Mouse (Mus musculus) testis, adult 2 months (tissue): ENCODE data around the gene Olfr723. TPM values are rescaled to one million over a fixed set of nuclear protein-coding genes. Genes with fewer than 3 reads are reported as not detected.
"Not testable (repeated sequence)": the region's sequence is repeated elsewhere in the genome, so short reads cannot be mapped to it uniquely, and the experiment has no call there.

ENCODE experiments used
- H3K27ac ChIP-seq: fragments of 200-500 bp; 2 replicates; pipeline ENCODE4 v1.5.1; 2012; ENCODE audit warnings: low read depth, low read length; ENCODE audit not compliant: control insufficient read depth, insufficient read depth
- H3K27me3 ChIP-seq: fragments of 200-500 bp; 2 replicates; pipeline ENCODE4 v1.6.1; 2012; ENCODE audit warnings: mild to moderate bottlenecking, low read length, moderate library complexity; ENCODE audit not compliant: control insufficient read depth, insufficient read depth
- H3K36me3 ChIP-seq: fragments of 200-500 bp; 2 replicates; pipeline ENCODE4 v1.6.1; 2012; ENCODE audit warnings: mild to moderate bottlenecking, low read length; ENCODE audit not compliant: control insufficient read depth, insufficient read depth
- H3K4me1 ChIP-seq: fragments of 200-500 bp; 2 replicates; pipeline ENCODE4 v1.6.1; 2012; ENCODE audit warnings: low read length; ENCODE audit not compliant: control insufficient read depth, insufficient read depth
- H3K4me3 ChIP-seq: fragments of 200-500 bp; 2 replicates; pipeline ENCODE4 v1.5.1; 2012; ENCODE audit warnings: low read depth, mild to moderate bottlenecking, low read length, moderate library complexity, mixed read lengths; ENCODE audit not compliant: control insufficient read depth
- CTCF ChIP-seq: fragments of 200-500 bp; IDR thresholded peaks from 2 replicates; pipeline ENCODE4 v1.5.1; 2012; ENCODE audit warnings: low read depth, mild to moderate bottlenecking, inconsistent platforms, low read length, moderate library complexity; ENCODE audit not compliant: control insufficient read depth, insufficient read depth, insufficient replicate concordance
- POLR2A ChIP-seq: fragments of 200-500 bp; IDR thresholded peaks from 2 replicates; pipeline ENCODE4 v1.6.1; 2012; ENCODE audit warnings: low read depth, mild to moderate bottlenecking, inconsistent platforms, low read length, moderate library complexity; ENCODE audit not compliant: control insufficient read depth
- polyA plus RNA-seq: library from polyadenylated mRNA; depleted of rRNA; stranded (reverse); fragments of >200 nt; gene quantifications from 2 replicates; pipeline ENCODE4 v1.2.3, GENCODE M21; 2012; rRNA removed

Olfr723 gene
- polyA plus RNA-seq, result not detected in 2 replicates

GRCm38 (mm10) chr14:49931687-49932086, at the start of gene Olfr723:
Olfr723 (minus strand) TSS chr14:49931787.
- H3K27ac ChIP-seq, result not testable (repeated sequence)

DNA sequence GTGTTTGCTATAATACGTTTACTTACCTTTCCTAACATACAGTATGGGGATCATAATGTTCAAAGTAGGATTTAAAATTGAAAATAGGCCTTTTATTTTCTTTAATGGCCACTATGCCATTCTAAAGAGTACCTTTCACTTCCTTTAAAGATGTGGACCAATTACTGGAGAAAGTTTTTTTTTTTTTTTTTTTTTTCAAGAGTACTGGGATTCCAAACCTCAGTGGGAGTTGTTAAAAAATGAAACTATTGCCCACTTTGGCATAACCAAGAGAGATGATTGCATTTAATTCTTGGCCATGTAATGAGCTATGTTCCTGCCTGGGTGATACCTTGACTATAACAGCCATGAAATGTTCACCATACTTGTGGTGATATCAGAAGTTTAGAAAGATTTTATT, 31.6 kb upstream of the Olfr723 start, which contains the start of gene Olfr724:
Olfr724 (minus strand) TSS at position 101 of the 400 bp plus-strand sequence.
- H3K36me3 ChIP-seq, H3K27me3 ChIP-seq, H3K27ac ChIP-seq, H3K4me3 ChIP-seq, H3K4me1 ChIP-seq: not testable (repeated sequence)

More at GRCm38 (mm10) chr14:49931687-49932086, at the start of gene Olfr723:
- H3K27me3 ChIP-seq, H3K36me3 ChIP-seq, H3K4me3 ChIP-seq, H3K4me1 ChIP-seq: not testable (repeated sequence)

GRCm38 (mm10) chr14:49955890-49956289, 24.3 kb upstream of the Olfr723 start:
- TF ChIP-seq POLR2A (no peak), CTCF (no peak)
- Histone ChIP-seq H3K4me1 (no peaks in the 10 kb centered on the region), H3K27ac (no peak overlapping the region), H3K27me3 (no peaks in the 10 kb centered on the region), H3K36me3 (no peaks in the 10 kb centered on the region), H3K4me3 (no peak overlapping the region)

DNA sequence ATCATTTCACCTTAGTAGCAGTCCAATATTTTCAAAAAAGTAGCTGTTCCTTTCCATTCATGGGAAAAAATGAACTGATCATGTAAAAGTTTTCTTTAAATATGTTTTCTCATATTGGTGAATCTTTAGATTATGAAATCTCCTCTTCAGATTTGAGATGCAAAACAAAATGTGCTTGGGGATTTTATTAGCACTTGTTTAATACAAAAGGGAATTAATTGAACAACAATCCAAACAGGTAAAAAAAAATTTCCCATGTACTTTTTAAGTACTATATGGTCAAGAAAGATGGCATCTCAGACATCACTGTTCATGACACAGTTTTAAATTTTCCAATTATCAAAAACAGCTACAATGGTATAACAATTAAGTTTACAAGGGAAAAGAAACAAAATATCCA, 29.7 kb downstream of the Olfr723 start, which contains the start of gene Olfr722:
Olfr722 (minus strand) TSS at position 101 of the 400 bp plus-strand sequence.
- TF ChIP-seq CTCF, result no peak
- no peak for TF ChIP-seq POLR2A

More for the DNA sequence above, 29.7 kb downstream of the Olfr723 start, which contains the start of gene Olfr722:
- Histone ChIP-seq H3K4me1 (no peaks in the 10 kb centered on the region), H3K36me3 (no peaks in the 10 kb centered on the region), H3K27ac (no peak within 1 kb of the TSS), H3K4me3 (no peak within 1 kb of the TSS), H3K27me3 (no peaks in the 10 kb centered on the region)

Other genes starting within 250 kb of the Olfr723 start
- gene Armh4, start 148.4 kb downstream of the Olfr723 start, polyA plus RNA-seq, result 0.22 and 0.28 TPM in 2 replicates
- not detected in 2 replicates for gene Olfr722, start 29.8 kb downstream of the Olfr723 start, polyA plus RNA-seq
- gene Olfr724, start 31.5 kb upstream of the Olfr723 start, polyA plus RNA-seq, result not detected in 2 replicates
- gene Olfr725, start 108.6 kb upstream of the Olfr723 start, polyA plus RNA-seq, result not detected in 2 replicates
- gene Olfr726, start 159.2 kb upstream of the Olfr723 start, polyA plus RNA-seq, result not detected in 2 replicates
- not detected in 2 replicates for gene Olfr727, start 191.4 kb upstream of the Olfr723 start, polyA plus RNA-seq
- gene Olfr728, start 210.9 kb upstream of the Olfr723 start, polyA plus RNA-seq, result not detected in 2 replicates
- gene Olfr729, start 221.1 kb upstream of the Olfr723 start, polyA plus RNA-seq, result not detected in 2 replicates